Mouse (Mus musculus) gastrocnemius, adult 8-10 months (tissue): ENCODE data around the gene Pif1. TPM values are rescaled to one million over a fixed set of nuclear protein-coding genes. Genes with fewer than 3 reads are reported as not detected.

Experiments used
- DNase-seq, 2 experiments: peaks; one replicate each; pipeline ENCODE4 v3.0.0; 2022; ENCODE audit warnings: low spot score in 2 of 2
- total RNA-seq, 4 experiments: library from RNA; stranded (reverse); gene quantifications; 2 replicates each; pipeline ENCODE4 v1.2.4; 2022

The Pif1 gene
- total RNA-seq, 4 experiments from 2014 or later: not detected

- DNase-seq: no peak
Measured at GRCm38 (mm10) chr9:65558806-65559205, 28.2 kb upstream of the Pif1 start.

GRCm38 (mm10) chr9:65561016-65561415 is 25.9 kb upstream of the Pif1 start:
- peak; percentile 76 to 85 for DNase-seq

- peak; percentile 18 to 61 for DNase-seq
Measured at GRCm38 (mm10) chr9:65562081-65562506, 24.9 kb upstream of the Pif1 start.

GRCm38 (mm10) chr9:65563073-65563472 is 23.9 kb upstream of the Pif1 start:
- no peak for DNase-seq

GRCm38 (mm10) chr9:65564698-65565097 is 22.3 kb upstream of the Pif1 start:
- DNase-seq: no peak

GRCm38 (mm10) chr9:65568787-65569186 is 18.2 kb upstream of the Pif1 start:
- no peak for DNase-seq

- peak; percentile 57 to 64 for DNase-seq
Measured at GRCm38 (mm10) chr9:65569491-65569971, 17.4 kb upstream of the Pif1 start.

- no peak for DNase-seq
Measured at GRCm38 (mm10) chr9:65572837-65573236, 14.1 kb upstream of the Pif1 start.

- DNase-seq: no peak
Measured at GRCm38 (mm10) chr9:65574513-65575392, 12.2 kb upstream of the Pif1 start.

- DNase-seq: no peak
Measured at GRCm38 (mm10) chr9:65575393-65576196, 11.4 kb upstream of the Pif1 start.

- DNase-seq: peak; percentile 37 to 42
Measured at GRCm38 (mm10) chr9:65576861-65577510, 10.0 kb upstream of the Pif1 start.

- DNase-seq: no peak
Measured at GRCm38 (mm10) chr9:65577511-65578196, 9.3 kb upstream of the Pif1 start.

GRCm38 (mm10) chr9:65578801-65579249 is 8.1 kb upstream of the Pif1 start:
- no peak for DNase-seq

GRCm38 (mm10) chr9:65579781-65580371 is 7.1 kb upstream of the Pif1 start, which contains the start of gene Plekho2:
Plekho2 (minus strand) TSS chr9:65580040.
- peak; percentile 84 to 87 for DNase-seq

GRCm38 (mm10) chr9:65580401-65581256 is 6.3 kb upstream of the Pif1 start:
- DNase-seq: peak; percentile 77 to 84

GRCm38 (mm10) chr9:65583045-65583444 is 3.9 kb upstream of the Pif1 start:
- no peak for DNase-seq

GRCm38 (mm10) chr9:65587270-65587572 is 261 bp downstream of the Pif1 start:
- DNase-seq: no peak

- DNase-seq: no peak
Measured at GRCm38 (mm10) chr9:65587573-65588358, 806 bp downstream of the Pif1 start.

- no peak for DNase-seq
Measured at GRCm38 (mm10) chr9:65589091-65589490, 2.1 kb downstream of the Pif1 start.
